Mouse (Mus musculus) lung, adult 10 weeks (tissue): Measurements from ENCODE around the gene Olfr60. TPM values are rescaled to one million over a fixed set of nuclear protein-coding genes. Genes with fewer than 3 reads are reported as not detected.

ENCODE experiments used
- polyA plus RNA-seq: library from polyadenylated mRNA; stranded (reverse); fragments of 350-450 nt; fragmentation: Illumina TruSeq; extraction: RNeasy Lipid Tissue Mini Kit (QIAGEN cat#74804); gene quantifications from one replicate; pipeline ENCODE4 v1.2.3, GENCODE M21; 2014; ENCODE audit warnings: low read depth, low replicate concordance; ENCODE audit not compliant: insufficient read depth

Olfr60 gene
- polyA plus RNA-seq, result not detected

DNA sequence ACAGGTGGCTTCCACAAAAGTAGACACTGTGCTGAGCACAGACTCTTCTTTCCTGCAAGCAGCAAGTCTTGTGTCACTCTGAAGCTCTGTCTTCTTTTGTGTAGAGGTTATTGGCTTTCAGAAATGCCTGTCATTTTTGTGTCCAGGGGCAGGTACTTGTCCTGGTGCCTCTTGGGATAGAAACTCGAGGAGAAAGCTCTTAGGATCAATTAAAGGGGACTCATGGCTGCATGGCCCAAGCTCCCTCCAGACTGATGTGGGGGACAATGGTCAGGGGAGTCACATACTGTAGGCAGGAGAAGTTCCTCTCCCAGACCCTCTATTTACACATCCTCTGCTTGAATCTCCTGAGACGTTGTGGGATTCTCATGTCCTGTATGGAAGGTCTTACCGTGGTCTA lies at the start of gene Olfr60:
Olfr60 (minus strand) TSS at position 101 of the 400 bp plus-strand sequence.

DNA sequence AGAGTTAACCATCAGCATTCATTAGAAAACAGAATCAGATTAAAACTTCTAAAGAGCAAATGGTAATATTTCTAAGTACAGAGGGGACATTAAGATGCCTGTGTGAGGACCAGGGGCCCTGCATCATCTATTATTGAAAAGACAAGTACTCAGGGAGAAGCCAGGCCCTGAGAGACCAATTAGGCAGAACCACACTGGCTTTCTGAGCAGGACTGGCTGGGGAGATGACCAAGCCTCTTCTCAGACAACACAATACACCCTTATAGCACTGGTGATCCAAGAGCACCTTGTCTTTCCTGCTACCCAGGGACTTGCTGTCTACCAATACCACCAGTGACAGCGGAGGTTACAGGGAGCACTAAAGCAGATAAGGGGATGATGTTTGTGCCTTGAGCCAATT lies 41.3 kb upstream of the Olfr60 start, which contains the start of gene Olfr531:
Olfr531 (minus strand) TSS at position 101 of the 400 bp plus-strand sequence.

DNA sequence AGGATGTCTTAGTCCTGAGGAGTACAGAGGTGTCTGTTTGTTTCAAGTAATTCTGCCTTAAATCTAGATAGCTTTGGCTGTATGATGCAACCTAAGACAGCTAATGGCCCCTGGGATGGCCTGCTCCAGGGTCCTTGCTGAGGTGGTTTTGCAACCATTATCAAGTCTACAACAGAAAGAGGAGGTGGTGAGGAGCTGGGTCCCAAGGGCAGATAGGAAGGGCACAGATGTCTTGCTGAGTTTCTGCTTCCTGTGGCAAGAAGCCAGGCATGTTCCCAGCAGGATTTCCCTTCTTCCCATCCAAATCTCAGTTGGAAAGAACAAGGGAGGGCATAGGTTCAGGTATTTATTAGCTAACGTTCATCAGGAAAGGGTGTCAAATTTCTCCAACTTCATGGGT lies 14.8 kb upstream of the Olfr60 start, which contains the start of gene Olfr530:
Olfr530 (minus strand) TSS at position 101 of the 400 bp plus-strand sequence.

DNA sequence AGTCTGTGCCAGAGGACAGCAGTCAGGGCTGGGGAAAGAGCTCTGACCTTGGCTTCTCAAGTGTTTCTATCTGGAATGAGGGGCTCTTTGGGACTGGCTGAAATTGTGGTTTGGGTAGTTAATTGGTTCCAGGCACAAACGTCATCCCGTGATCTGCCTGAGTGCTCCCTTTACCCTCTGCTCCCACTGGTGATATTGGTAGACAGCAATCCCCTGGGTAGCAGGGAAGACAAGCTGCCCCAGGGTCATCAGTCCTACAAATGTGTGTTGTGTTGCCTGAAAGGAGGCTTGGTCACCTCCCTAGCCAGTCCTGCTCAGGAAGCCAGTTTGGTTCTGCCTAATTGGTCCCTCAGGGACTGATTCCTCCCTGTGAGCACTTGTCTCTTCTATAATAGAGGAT lies 27.8 kb downstream of the Olfr60 start, which contains the start of gene Olfr527:
Olfr527 (plus strand) TSS at position 301 of the 400 bp plus-strand sequence.

DNA sequence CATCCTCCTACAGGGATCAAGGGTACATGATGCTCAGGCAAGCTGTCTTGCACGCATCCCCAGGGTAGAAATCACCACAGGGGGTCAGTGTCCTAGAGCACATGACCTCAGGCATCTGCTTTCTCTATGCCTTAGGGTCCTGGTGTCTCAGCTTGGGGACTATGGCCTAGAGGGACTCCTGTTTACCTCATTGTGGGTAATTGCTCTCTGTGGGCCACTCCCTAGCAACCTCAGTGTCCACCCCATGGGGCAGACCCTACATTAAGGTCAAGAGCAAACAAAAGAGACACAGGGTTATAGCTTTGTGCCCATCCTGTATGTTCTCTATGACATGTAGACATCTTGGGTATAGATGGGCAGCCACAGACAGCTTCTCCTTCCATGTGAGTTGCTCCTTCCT lies 40.9 kb downstream of the Olfr60 start, which contains the start of gene Olfr525:
Olfr525 (plus strand) TSS at position 301 of the 400 bp plus-strand sequence.

Other genes with a start within 250 kb of the Olfr60 start
- gene Paox, start 245.9 kb downstream of the Olfr60 start, polyA plus RNA-seq, result 8.8 TPM
- gene Echs1, start 245.2 kb downstream of the Olfr60 start, polyA plus RNA-seq, result 97.0 TPM
- 12.7 TPM for gene Mtg1, start 224.1 kb downstream of the Olfr60 start, polyA plus RNA-seq
- gene Sprn, start 206.8 kb downstream of the Olfr60 start, polyA plus RNA-seq, result not detected
- not detected for gene Olfr522, start 196.9 kb downstream of the Olfr60 start, polyA plus RNA-seq
- not detected for gene Olfr523, start 188.5 kb downstream of the Olfr60 start, polyA plus RNA-seq
- not detected for gene Olfr524, start 155.7 kb downstream of the Olfr60 start, polyA plus RNA-seq
- 0.48 TPM for gene Cd163l1, start 143.4 kb downstream of the Olfr60 start, polyA plus RNA-seq
- gene 5830411N06Rik, start 114.4 kb downstream of the Olfr60 start, polyA plus RNA-seq, result 0.30 TPM
- not detected for gene Olfr525, start 40.8 kb downstream of the Olfr60 start, polyA plus RNA-seq
- gene Olfr527, start 27.7 kb downstream of the Olfr60 start, polyA plus RNA-seq, result not detected
- not detected for gene Olfr530, start 14.7 kb upstream of the Olfr60 start, polyA plus RNA-seq
- gene Olfr531, start 41.2 kb upstream of the Olfr60 start, polyA plus RNA-seq, result not detected
- gene Olfr532, start 60.0 kb upstream of the Olfr60 start, polyA plus RNA-seq, result not detected
- gene Olfr533, start 101.7 kb upstream of the Olfr60 start, polyA plus RNA-seq, result not detected
- gene Olfr535, start 122.5 kb upstream of the Olfr60 start, polyA plus RNA-seq, result not detected
- not detected for gene Olfr536, start 145.7 kb upstream of the Olfr60 start, polyA plus RNA-seq
- gene Olfr538, start 206.2 kb upstream of the Olfr60 start, polyA plus RNA-seq, result not detected
- not detected for gene Olfr46, start 239.6 kb upstream of the Olfr60 start, polyA plus RNA-seq